Mouse (Mus musculus) bone marrow macrophage, adult 2 months (primary cell): ENCODE data around the gene Sorcs1.

Source experiments
- CTCF ChIP-seq: IDR thresholded peaks from 2 replicates; pipeline ENCODE4 v1.5.1; 2012; ENCODE audit warnings: low read depth, mild to moderate bottlenecking, low read length, moderate library complexity
- POLR2A ChIP-seq: IDR thresholded peaks from 2 replicates; pipeline ENCODE4 v1.6.1; 2012; ENCODE audit warnings: mild to moderate bottlenecking, low read depth, low read length, borderline replicate concordance

DNA sequence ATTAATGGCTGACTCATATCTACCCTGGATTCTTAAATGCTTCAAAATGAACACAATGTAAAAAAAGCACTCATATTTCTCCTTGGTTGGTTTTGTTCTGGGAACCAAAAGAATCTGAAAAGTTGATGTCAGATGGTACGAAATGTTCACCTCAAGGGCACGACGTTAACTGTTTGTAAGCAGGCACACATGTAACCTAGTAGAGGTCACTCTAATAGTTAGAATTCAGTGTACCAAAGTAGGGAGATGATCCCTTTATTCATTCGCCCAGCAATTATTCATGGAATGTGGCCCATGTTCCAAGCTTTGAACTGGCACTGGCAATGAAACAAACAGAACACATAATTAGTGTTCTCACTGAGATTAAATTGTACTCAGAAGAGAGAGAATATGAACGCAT is 284.3 kb downstream of the Sorcs1 start:
- TF ChIP-seq POLR2A (no peak), CTCF (no peak)
